Mouse (Mus musculus): Measurements from ENCODE around the gene Nid1.
"Not testable (repeated sequence)": the region's sequence is repeated elsewhere in the genome, so short reads cannot be mapped to it uniquely, and the experiment has no call there.

Gene Nid1

DNA sequence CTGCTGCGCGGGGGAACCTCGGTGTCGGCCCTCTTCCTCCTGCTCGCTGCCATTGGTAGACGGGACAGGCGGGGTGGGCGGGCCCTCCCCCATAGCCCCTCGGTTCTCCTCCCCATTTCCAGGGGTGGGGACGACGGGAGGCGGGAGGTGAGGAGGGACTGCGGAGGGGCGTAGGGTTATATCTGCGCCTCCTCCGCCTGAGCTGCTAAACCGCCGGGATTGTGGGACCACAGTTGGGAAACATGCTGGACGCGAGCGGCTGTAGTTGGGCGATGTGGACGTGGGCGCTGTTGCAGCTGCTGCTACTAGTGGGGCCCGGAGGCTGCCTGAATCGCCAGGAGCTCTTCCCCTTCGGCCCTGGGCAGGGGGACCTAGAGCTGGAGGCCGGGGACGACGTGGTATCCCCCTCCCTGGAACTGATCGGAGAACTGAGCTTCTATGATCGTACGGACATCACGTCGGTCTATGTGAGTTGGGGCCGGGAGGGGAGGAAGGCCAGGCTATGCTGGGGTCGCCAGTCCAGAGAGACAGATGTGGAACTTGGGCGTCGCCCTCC lies at the start of gene Nid1:
Nid1 (plus strand) TSS at position 92 of the 556 bp plus-strand sequence.
- not testable (repeated sequence) for DNase-seq (ENCODE audit: low read depth, low spot score)

DNA sequence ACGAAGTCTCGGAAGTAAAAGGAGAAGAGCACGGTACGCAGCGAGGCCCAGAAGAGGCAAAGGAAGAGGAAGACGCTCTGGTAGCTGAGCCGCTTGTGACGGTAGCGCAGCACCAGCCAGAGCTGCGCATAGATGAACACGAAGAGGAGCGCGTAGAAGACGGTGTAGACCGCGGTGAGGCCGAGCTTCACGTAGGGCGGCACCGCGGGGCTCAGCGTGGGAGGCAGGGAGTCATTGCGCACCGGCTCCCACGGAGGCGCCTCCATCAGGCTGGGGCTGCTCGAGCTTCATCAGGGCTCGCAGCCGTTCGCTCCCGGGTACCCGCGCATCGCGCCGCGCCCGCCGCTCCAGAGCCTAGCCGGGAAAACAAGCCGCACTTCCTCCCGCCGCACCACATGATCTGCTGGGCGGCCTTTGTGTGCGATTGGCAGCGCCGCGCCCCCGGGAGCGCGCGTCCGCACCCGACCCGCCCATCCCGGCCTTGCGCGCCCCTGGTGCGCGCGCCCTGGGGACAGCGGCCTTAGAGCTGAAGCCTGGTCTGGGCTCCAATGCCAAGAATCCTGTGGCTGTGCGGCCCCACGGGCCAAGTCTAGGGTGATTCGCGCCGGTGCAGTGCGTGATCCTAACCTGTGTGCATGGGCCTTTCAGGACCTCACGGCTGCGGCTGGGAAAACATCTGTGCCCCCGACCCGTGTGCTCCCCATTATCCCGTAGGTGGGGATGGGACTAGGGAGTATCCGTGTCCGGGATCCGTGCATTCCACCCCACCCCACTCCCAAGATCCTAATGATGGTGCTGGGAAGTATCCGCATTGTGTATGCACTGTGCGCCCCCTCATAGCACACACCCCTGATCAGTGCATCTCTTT lies 43.9 kb upstream of the Nid1 start, which contains the start of gene Gpr137b:
Gpr137b (minus strand) TSS at position 787 of the 868 bp plus-strand sequence.
- DNase-seq (ENCODE audit: low read depth, low spot score): not testable (repeated sequence)

- not testable (repeated sequence) for DNase-seq (ENCODE audit: low read depth, low spot score)
Measured at GRCm38 (mm10) chr13:13394096-13394395, 43.3 kb upstream of the Nid1 start.

GRCm38 (mm10) chr13:13400851-13401250 lies 36.5 kb upstream of the Nid1 start:
- DNase-seq (ENCODE audit: low read depth, low spot score): not testable (repeated sequence)

- not testable (repeated sequence) for DNase-seq (ENCODE audit: low read depth, low spot score)
Measured at GRCm38 (mm10) chr13:13402818-13403217, 34.5 kb upstream of the Nid1 start.

DNA sequence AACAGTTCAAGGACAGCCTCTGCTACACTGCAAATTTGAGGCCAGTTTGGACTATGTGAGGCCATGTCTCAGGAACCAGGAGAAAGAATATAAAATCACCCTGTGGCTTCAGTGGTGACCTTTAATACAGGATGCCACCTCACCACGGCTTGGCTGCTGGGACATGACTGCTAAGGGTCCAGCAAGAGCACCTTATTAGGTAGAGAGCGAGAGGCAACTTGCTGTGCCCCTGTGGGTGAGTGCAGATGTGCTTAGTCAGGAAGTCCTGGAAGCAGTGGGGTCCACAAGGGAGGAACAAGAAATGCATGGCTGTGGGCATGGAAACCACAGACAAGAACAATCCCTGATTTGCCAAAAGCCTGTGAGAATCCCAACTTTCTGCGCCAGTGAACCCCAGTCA lies 34.0 kb upstream of the Nid1 start:
- not testable (repeated sequence) for DNase-seq (ENCODE audit: low read depth, low spot score)

DNA sequence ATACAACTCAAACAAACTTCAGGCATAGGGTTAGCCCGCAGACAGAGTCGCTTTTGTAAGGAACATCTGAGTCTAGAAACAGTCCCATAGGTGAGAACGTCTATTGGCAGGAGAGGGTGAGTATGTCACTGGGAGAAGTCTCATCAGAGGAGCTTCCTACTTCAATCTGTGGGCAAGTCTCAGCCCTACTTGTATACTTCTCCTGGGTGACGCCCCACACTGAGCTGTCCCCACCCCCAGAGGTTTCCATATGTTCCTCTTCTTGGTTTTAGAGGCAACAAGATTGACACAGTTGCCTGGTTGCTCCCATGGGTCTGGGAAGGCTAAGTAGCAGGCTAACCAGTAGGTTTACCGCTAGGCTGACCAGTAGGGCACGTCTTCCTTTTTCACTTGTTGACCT lies 33.5 kb upstream of the Nid1 start:
- DNase-seq (ENCODE audit: low read depth, low spot score): not testable (repeated sequence)

GRCm38 (mm10) chr13:13404517-13405155 lies 32.7 kb upstream of the Nid1 start:
- DNase-seq (ENCODE audit: low read depth, low spot score): not testable (repeated sequence)

- DNase-seq (ENCODE audit: low read depth, low spot score): not testable (repeated sequence)
Measured at GRCm38 (mm10) chr13:13405511-13405910, 31.8 kb upstream of the Nid1 start.

- no peak for DNase-seq (ENCODE audit: low read depth, low spot score)
Measured at GRCm38 (mm10) chr13:13414206-13414605, 23.1 kb upstream of the Nid1 start.

GRCm38 (mm10) chr13:13415120-13416006 lies 22.0 kb upstream of the Nid1 start:
- not testable (repeated sequence) for DNase-seq (ENCODE audit: low read depth, low spot score)

- DNase-seq (ENCODE audit: low read depth, low spot score): not testable (repeated sequence)
Measured at GRCm38 (mm10) chr13:13416007-13416337, 21.4 kb upstream of the Nid1 start.

DNA sequence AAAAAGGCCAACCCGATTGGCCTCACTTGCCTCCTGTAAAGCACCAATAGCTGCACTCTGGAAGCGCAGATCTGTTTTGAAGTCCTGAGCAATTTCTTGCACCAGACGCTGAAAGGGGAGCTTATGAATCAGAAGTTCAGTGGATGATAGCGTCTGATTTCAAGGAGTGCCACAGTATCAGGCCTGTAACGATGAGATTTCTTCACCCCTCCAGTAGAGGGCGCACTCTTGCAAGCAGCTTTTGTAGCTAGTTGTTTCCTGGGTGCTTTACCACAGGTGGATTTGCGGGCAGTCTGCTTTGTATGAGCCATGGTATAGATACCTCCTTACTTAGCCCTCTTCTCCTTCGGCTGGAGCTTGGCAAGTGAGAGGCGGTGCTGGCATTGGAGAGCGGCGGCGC lies 18.5 kb upstream of the Nid1 start:
- DNase-seq (ENCODE audit: low read depth, low spot score): not testable (repeated sequence)

- not testable (repeated sequence) for DNase-seq (ENCODE audit: low read depth, low spot score)
Measured at GRCm38 (mm10) chr13:13423301-13423700, 14.1 kb upstream of the Nid1 start.

DNA sequence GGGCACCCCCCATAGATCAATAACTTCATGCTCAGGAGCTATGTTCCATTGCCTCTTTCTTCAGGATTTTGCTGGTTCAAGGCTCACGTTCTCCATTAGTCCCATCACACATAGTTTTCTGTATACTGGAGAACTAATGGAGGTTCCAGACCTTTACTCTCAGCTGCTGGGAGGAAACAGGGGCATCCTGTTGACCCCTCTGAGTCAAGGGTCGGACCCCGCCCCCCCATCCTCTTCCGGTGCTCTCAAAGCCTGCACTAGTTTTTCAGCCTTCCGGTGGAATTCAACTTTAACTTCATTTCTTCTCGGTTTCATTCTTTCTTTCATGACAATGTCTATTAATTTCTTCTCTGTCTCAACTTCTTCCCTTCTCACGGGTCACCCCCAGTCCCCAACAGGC lies 1.2 kb upstream of the Nid1 start:
- not testable (repeated sequence) for DNase-seq (ENCODE audit: low read depth, low spot score)

GRCm38 (mm10) chr13:13438112-13438953 lies 982 bp downstream of the Nid1 start:
- not testable (repeated sequence) for DNase-seq (ENCODE audit: low read depth, low spot score)

- not testable (repeated sequence) for DNase-seq (ENCODE audit: low read depth, low spot score)
Measured at GRCm38 (mm10) chr13:13445601-13446000, 8.2 kb downstream of the Nid1 start.

DNA sequence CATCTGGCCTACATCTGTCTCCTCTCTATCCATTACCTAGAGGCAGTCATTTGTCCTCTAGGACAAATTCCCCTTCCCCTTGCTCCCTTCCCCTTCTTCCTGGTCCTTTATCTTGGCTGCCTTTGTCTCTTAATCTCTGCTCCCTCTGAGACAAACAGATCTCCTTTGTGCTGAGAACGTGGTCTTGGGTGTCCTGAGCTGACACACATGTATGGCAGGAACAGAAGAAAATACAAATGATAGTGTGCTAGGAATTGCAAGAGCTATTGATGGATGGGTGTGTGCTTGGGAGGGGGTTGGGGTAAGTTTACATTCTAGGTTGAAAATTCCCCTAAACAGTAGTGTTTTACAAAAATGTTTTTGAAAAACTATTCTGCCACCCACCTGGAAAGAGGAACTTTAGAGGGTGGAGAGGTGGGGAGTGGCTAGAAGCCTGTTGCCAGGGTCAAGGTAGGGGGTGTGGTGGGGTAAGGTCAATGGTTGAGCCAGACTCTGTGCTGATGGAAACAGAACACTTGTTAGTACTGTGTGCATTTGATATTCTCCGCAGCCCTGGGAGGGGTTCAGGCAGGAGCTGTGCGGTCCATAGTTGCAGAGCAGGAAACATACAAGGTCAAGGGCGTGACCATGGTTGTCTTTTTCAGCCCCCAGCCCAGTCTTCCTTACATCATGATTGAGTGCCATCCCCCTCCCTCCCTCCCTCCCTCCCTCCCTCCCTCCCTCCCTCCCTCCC lies 9.5 kb downstream of the Nid1 start:
- DNase-seq (ENCODE audit: low read depth, low spot score): not testable (repeated sequence)

DNA sequence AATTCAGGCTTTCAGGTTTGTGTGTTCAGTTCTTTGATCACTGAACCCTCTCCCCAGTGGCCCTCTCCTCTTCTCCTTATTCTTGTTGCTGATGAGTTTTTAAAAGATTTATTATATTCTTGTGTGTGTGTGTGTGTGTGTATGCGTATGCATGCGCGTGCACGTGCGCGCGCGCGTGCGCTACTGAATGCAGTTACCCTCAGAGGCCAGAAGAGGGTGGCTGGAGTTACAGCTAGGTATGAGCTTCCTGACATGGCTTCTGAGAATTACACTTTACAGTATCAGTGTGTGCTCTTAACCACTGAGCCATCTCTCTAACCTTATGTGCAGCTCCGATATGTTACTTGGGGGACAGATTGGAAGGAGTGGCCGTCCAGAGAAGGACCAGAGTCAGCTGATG lies 12.6 kb downstream of the Nid1 start:
- DNase-seq (ENCODE audit: low read depth, low spot score): not testable (repeated sequence)

DNA sequence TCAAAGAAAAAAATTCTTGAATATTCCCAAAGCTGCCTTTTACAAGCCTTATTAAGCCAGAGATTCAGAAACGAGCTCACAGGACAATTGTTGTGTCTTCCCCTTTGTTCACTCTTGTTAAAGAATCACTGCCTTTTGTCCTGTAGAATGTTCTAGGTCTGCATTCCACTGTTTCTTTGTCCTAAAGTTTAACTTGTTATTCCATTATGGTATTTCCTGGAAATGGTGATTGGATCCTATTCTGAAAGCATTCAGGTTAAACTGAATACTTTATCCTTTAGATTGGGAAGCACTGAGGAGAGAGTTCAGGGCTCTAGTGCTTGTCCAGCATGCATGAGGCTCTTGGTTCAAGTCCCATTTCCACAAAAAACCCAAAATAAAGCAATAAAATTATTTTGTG lies 13.6 kb downstream of the Nid1 start:
- not testable (repeated sequence) for DNase-seq (ENCODE audit: low read depth, low spot score)

Data from retina, adult 2 months (tissue).